Comparison of ENCODE assay signal across 27 mouse cellular contexts in genomic region chr8:119805275-119805674, GRCm38 (mm10). TPM values are rescaled to one million over a fixed set of nuclear protein-coding genes. Genes with fewer than 3 reads are reported as not detected.
DNase-seq lines count a peak whose midpoint lies in the region; ATAC-seq and TF ChIP-seq lines count a peak whose summit lies in the region.
"Had no signal": no experiment of that assay in that cellular context is flagged by ENCODE, and none has a peak within 500 bp of the region (broad histone marks: within the 10 kb centered on the region; RNA-seq: fewer than 3 reads in every experiment).

No protein-coding gene starts in this region.

- 79% methylated on average over 8 of the region's 8 CpGs for WGBS in forebrain, embryonic 10.5 days
- WGBS in forebrain, embryonic 11.5 days: 75% methylated on average over 8 of the region's 8 CpGs
- 62% methylated on average over 8 of the region's 8 CpGs for WGBS in forebrain, embryonic 14.5 days
- 49% methylated on average over 8 of the region's 8 CpGs for WGBS in intestine, embryonic 16.5 days

- no peak for ATAC-seq in forebrain, embryonic 11.5 days (replicated peaks; ENCODE audit: low FRiP score)
- no peak for ATAC-seq in forebrain, embryonic 14.5 days
- ATAC-seq in intestine, embryonic 16.5 days: peak; percentile 49
- ATAC-seq: liver, postnatal 0 days; lung, postnatal 0 days had no signal

- 0 out of 2 replicates have a peak overlapping the region, but pooled peaks have one; percentile 3 for H3K27ac ChIP-seq in forebrain, embryonic 10.5 days
- no peak overlapping the region for H3K27ac ChIP-seq in forebrain, embryonic 11.5 days (ENCODE audit: low read depth, low read length)
- H3K27ac ChIP-seq in layer of hippocampus, adult 2 months: peak overlapping the region; percentile 59
- peak overlapping the region; percentile 64 for H3K27ac ChIP-seq in forebrain, embryonic 14.5 days (ENCODE audit: low read depth, low read length)
- peak overlapping the region; percentile 78 for H3K27ac ChIP-seq in intestine, embryonic 16.5 days (ENCODE audit: low read length)
- no peak overlapping the region for H3K27ac ChIP-seq in gastrocnemius, adult 2 months
- H3K27ac ChIP-seq: embryonic facial prominence, embryonic 13.5 days; heart, embryonic 10.5 days; kidney, postnatal 0 days; limb, embryonic 12.5 days; macrophage; midbrain, embryonic 12.5 days; neural tube, embryonic 15.5 days had no signal

- H3K4me1 ChIP-seq in forebrain, embryonic 10.5 days: peaks cover 49% of the 10 kb centered on the region
- peaks cover 4% of the 10 kb centered on the region; the same call in 1 of the 2 replicates for H3K4me1 ChIP-seq in forebrain, embryonic 11.5 days (replicated peaks; ENCODE audit: control insufficient read depth, insufficient read depth, low read length)
- peaks cover 24% of the 10 kb centered on the region for H3K4me1 ChIP-seq in forebrain, embryonic 14.5 days (ENCODE audit: control insufficient read depth, insufficient read depth, low read length)
- H3K4me1 ChIP-seq in intestine, embryonic 16.5 days (ENCODE audit: control insufficient read depth, insufficient read depth, low read length): peaks cover 29% of the 10 kb centered on the region

- peaks cover 39% of the 10 kb centered on the region for H3K36me3 ChIP-seq in forebrain, embryonic 10.5 days (replicated peaks)
- no peaks in the 10 kb centered on the region for H3K36me3 ChIP-seq in forebrain, embryonic 11.5 days (ENCODE audit: control insufficient read depth, insufficient read depth, low read length)
- peaks cover 23% of the 10 kb centered on the region for H3K36me3 ChIP-seq in forebrain, embryonic 14.5 days (ENCODE audit: control insufficient read depth, insufficient read depth, low read length)
- peaks cover 3% of the 10 kb centered on the region; the same call in 1 of the 2 replicates for H3K36me3 ChIP-seq in intestine, embryonic 16.5 days (ENCODE audit: control insufficient read depth, insufficient read depth, low read length)

- no peak for TF ChIP-seq CTCF in layer of hippocampus, adult 2 months (conservative IDR thresholded peaks at IDR 0.05)
- no peak for TF ChIP-seq CTCF in gastrocnemius, adult 2 months (IDR thresholded peaks at IDR 0.05)

- H3K9me3 ChIP-seq in forebrain, embryonic 10.5 days: no peaks in the 10 kb centered on the region
- H3K9me3 ChIP-seq in forebrain, embryonic 11.5 days (ENCODE audit: control insufficient read depth, low read length): no peaks in the 10 kb centered on the region; the same call in 1 of the 2 replicates
- H3K9me3 ChIP-seq in forebrain, embryonic 14.5 days (replicated peaks; ENCODE audit: control insufficient read depth, low read length): no peaks in the 10 kb centered on the region
- H3K9me3 ChIP-seq in intestine, embryonic 16.5 days (ENCODE audit: control insufficient read depth, low read length): no peaks in the 10 kb centered on the region
- H3K9me3 ChIP-seq: embryonic facial prominence, embryonic 13.5 days; heart, embryonic 10.5 days; limb, embryonic 12.5 days; midbrain, embryonic 12.5 days; neural tube, embryonic 15.5 days had no signal

- intact Hi-C loops in gastrocnemius, adult 2 months (cut with DNase I): no loop called here
- intact Hi-C loops in left cerebral cortex, postnatal 4 days (cut with DNase I): no loop called here

- H3K4me2 ChIP-seq in forebrain, embryonic 11.5 days (ENCODE audit: low read depth, low read length, severe bottlenecking): no peak overlapping the region
- no peak overlapping the region for H3K4me2 ChIP-seq in forebrain, embryonic 14.5 days (ENCODE audit: low read length)
- no peak overlapping the region for H3K4me2 ChIP-seq in intestine, embryonic 16.5 days (ENCODE audit: low read depth, low read length)
- H3K4me2 ChIP-seq: embryonic facial prominence, embryonic 13.5 days; limb, embryonic 12.5 days; liver, embryonic 11.5 days; midbrain, embryonic 12.5 days; neural tube, embryonic 15.5 days had no signal

- no peak for DNase-seq in forebrain, embryonic 10.5 days (ENCODE audit: extremely low spot score, low spot score)
- DNase-seq in forebrain, embryonic 11.5 days (ENCODE audit: low spot score): no peak
- no peak for DNase-seq in layer of hippocampus, adult 2 months (ENCODE audit: low spot score in 2 of 2)
- DNase-seq in layer of hippocampus, adult 18-20 months (ENCODE audit: low spot score in 2 of 2): no peak
- DNase-seq in forebrain, embryonic 14.5 days (ENCODE audit: low spot score): no peak
- DNase-seq in gastrocnemius, adult 2 months: no peak
- DNase-seq in left cerebral cortex, postnatal 4 days: no peak
- DNase-seq: adrenal gland, postnatal 14 days; cerebellum, adult 8-10 months; cerebellum, postnatal 36 days; embryo, embryonic 11 days; heart, postnatal 4 days; liver, postnatal 0 days; right cerebral cortex, postnatal 14 days; thymus, postnatal 14 days had no signal

- H3K4me3 ChIP-seq in forebrain, embryonic 10.5 days: no peak overlapping the region
- no peak overlapping the region for H3K4me3 ChIP-seq in forebrain, embryonic 11.5 days (ENCODE audit: low read depth, low read length)
- no peak overlapping the region for H3K4me3 ChIP-seq in layer of hippocampus, adult 2 months
- no peak overlapping the region for H3K4me3 ChIP-seq in forebrain, embryonic 14.5 days (ENCODE audit: low read depth, low read length)
- no peak overlapping the region for H3K4me3 ChIP-seq in intestine, embryonic 16.5 days (ENCODE audit: low read length)
- H3K4me3 ChIP-seq in gastrocnemius, adult 2 months: no peak overlapping the region
- H3K4me3 ChIP-seq: embryonic facial prominence, embryonic 13.5 days; erythroblast, embryonic 14.5 days; heart, embryonic 10.5 days; limb, embryonic 12.5 days; midbrain, embryonic 12.5 days; myocyte; neural tube, embryonic 15.5 days had no signal

- H3K9ac ChIP-seq in forebrain, embryonic 11.5 days (ENCODE audit: low read length): no peak overlapping the region
- no peak overlapping the region for H3K9ac ChIP-seq in forebrain, embryonic 14.5 days (ENCODE audit: low read length)
- H3K9ac ChIP-seq in intestine, embryonic 16.5 days (ENCODE audit: low read depth, low read length): peak overlapping the region; percentile 60
- H3K9ac ChIP-seq: embryonic facial prominence, embryonic 13.5 days; limb, embryonic 12.5 days; liver, postnatal 0 days; midbrain, embryonic 12.5 days; neural tube, embryonic 15.5 days had no signal

- H3K27me3 ChIP-seq in forebrain, embryonic 10.5 days (ENCODE audit: poor library complexity, severe bottlenecking): no peaks in the 10 kb centered on the region
- H3K27me3 ChIP-seq in forebrain, embryonic 11.5 days (ENCODE audit: control insufficient read depth, insufficient read depth, low read length): no peaks in the 10 kb centered on the region
- H3K27me3 ChIP-seq in forebrain, embryonic 14.5 days (replicated peaks; ENCODE audit: control insufficient read depth, insufficient read depth, low read length): no peaks in the 10 kb centered on the region
- no peaks in the 10 kb centered on the region for H3K27me3 ChIP-seq in intestine, embryonic 16.5 days (replicated peaks; ENCODE audit: control insufficient read depth, insufficient read depth, low read length)
- H3K27me3 ChIP-seq: embryonic facial prominence, embryonic 13.5 days; midbrain, embryonic 12.5 days; neural tube, embryonic 15.5 days had no signal

RNA-seq across cellular contexts. Expression of gene Tldc1, which starts 27.1 kb away (rescaled TPM):
- 16.7 and 17.3 TPM in 2 replicates for polyA plus RNA-seq in forebrain, embryonic 10.5 days (2016; fragmentation: Nextera tagmentation; extraction: Ambion mirVana)
- 12.6 and 13.4 TPM in 2 replicates for polyA plus RNA-seq in forebrain, embryonic 11.5 days (2014; fragmentation: Nextera tagmentation; extraction: Ambion mirVana)
- total RNA-seq in layer of hippocampus, adult 2 months (2021): 10 to 100 TPM; 15.2 to 15.5 TPM
- total RNA-seq in layer of hippocampus, adult 18-20 months (2021): 10 to 100 TPM; 13.8 to 15.1 TPM
- 5.1 and 6.0 TPM in 2 replicates for polyA plus RNA-seq in forebrain, embryonic 14.5 days (2014; fragmentation: Nextera tagmentation; extraction: Ambion mirVana)
- 17.8 and 18.1 TPM in 2 replicates for polyA plus RNA-seq in intestine, embryonic 16.5 days (2015; fragmentation: Nextera tagmentation; extraction: Ambion mirVana)
- 1 to 10 TPM; 3.0 to 3.3 TPM for total RNA-seq in gastrocnemius, adult 2 months (2021)
- 10 to 100 TPM; 15.0 to 16.7 TPM for total RNA-seq in left cerebral cortex, postnatal 4 days (2021)

RNA-seq across cellular contexts. Expression of gene Cotl1, which starts 35.1 kb away (rescaled TPM):
- 109 and 114 TPM in 2 replicates for polyA plus RNA-seq in forebrain, embryonic 10.5 days (2016; fragmentation: Nextera tagmentation; extraction: Ambion mirVana)
- polyA plus RNA-seq in forebrain, embryonic 11.5 days (2014; fragmentation: Nextera tagmentation; extraction: Ambion mirVana): 167 and 251 TPM in 2 replicates
- total RNA-seq in layer of hippocampus, adult 2 months (2021): 100 to 1,000 TPM; 138 to 139 TPM
- 100 to 1,000 TPM; 151 to 155 TPM for total RNA-seq in layer of hippocampus, adult 18-20 months (2021)
- 403 and 455 TPM in 2 replicates for polyA plus RNA-seq in forebrain, embryonic 14.5 days (2014; fragmentation: Nextera tagmentation; extraction: Ambion mirVana)
- 248 and 262 TPM in 2 replicates for polyA plus RNA-seq in intestine, embryonic 16.5 days (2015; fragmentation: Nextera tagmentation; extraction: Ambion mirVana)
- 1 to 10 TPM; 3.2 to 7.4 TPM for total RNA-seq in gastrocnemius, adult 2 months (2021)
- total RNA-seq in left cerebral cortex, postnatal 4 days (2021): 100 to 1,000 TPM; 208 to 215 TPM

RNA-seq across cellular contexts. Expression of gene Klhl36, which starts 56.8 kb away (rescaled TPM):
- polyA plus RNA-seq in forebrain, embryonic 10.5 days (2016; fragmentation: Nextera tagmentation; extraction: Ambion mirVana): 10.8 and 11.1 TPM in 2 replicates
- polyA plus RNA-seq in forebrain, embryonic 11.5 days (2014; fragmentation: Nextera tagmentation; extraction: Ambion mirVana): 7.3 and 9.9 TPM in 2 replicates
- 1 to 10 TPM; 7.7 to 8.4 TPM for total RNA-seq in layer of hippocampus, adult 2 months (2021)
- total RNA-seq in layer of hippocampus, adult 18-20 months (2021): 1 to 10 TPM; 8.1 to 8.6 TPM
- 11.9 and 12.5 TPM in 2 replicates for polyA plus RNA-seq in forebrain, embryonic 14.5 days (2014; fragmentation: Nextera tagmentation; extraction: Ambion mirVana)
- 11.5 and 12.2 TPM in 2 replicates for polyA plus RNA-seq in intestine, embryonic 16.5 days (2015; fragmentation: Nextera tagmentation; extraction: Ambion mirVana)
- total RNA-seq in gastrocnemius, adult 2 months (2021): 1 to 10 TPM in 1 of 2 experiments, under 1 TPM in 1; 0.71 to 1.1 TPM
- total RNA-seq in left cerebral cortex, postnatal 4 days (2021): 10 to 100 TPM in 1 of 2 experiments, 1 to 10 TPM in 1; 8.9 to 11.8 TPM

Comparison
In these comparisons a context has a peak if more than half of its experiments do, and no peak if none do; other contexts are left out.
1. H3K27ac ChIP-seq: peak in forebrain, embryonic 10.5 days (single experiment), layer of hippocampus, adult 2 months (single experiment), forebrain, embryonic 14.5 days (single experiment) and intestine, embryonic 16.5 days (single experiment); none in forebrain, embryonic 11.5 days (single experiment) and gastrocnemius, adult 2 months (single experiment).
2. RNA of gene Cotl1, which starts 35.1 kb away (total RNA-seq): 208 to 215 TPM in left cerebral cortex, postnatal 4 days, 151 to 155 TPM in layer of hippocampus, adult 18-20 months and 138 to 139 TPM in layer of hippocampus, adult 2 months; 3.2 to 7.4 TPM in gastrocnemius, adult 2 months; every median in the first group is over 10 times any median in the second.
3. RNA of gene Klhl36, which starts 56.8 kb away (total RNA-seq): 8.9 to 11.8 TPM in left cerebral cortex, postnatal 4 days, 8.1 to 8.6 TPM in layer of hippocampus, adult 18-20 months and 7.7 to 8.4 TPM in layer of hippocampus, adult 2 months; 0.71 to 1.1 TPM in gastrocnemius, adult 2 months; every median in the first group is over 4 times any median in the second.